Mouse (Mus musculus) neural tube, embryonic 14.5 days (tissue): ENCODE measurements around the gene Plekha4. TPM values are rescaled to one million over a fixed set of nuclear protein-coding genes. Genes with fewer than 3 reads are reported as not detected.

Experiments used
- ATAC-seq: fragments of 200-750 bp; cut with Nextera tagmentation; 2 replicates; pipeline ENCODE4 v1.8.0; 2017; ENCODE audit warnings: low read depth, mild to moderate bottlenecking, moderate TSS enrichment, moderate library complexity
- H3K27ac ChIP-seq: fragments of 300-500 bp; sonication (generic); 2 replicates; pipeline ENCODE4 v1.5.1; 2014; ENCODE audit warnings: low read depth, mild to moderate bottlenecking, control low read depth, low read length, moderate library complexity, mixed read lengths
- H3K27me3 ChIP-seq: fragments of 300-500 bp; sonication (generic); 2 replicates; pipeline ENCODE4 v1.6.1; 2014; ENCODE audit warnings: low read length; ENCODE audit not compliant: control insufficient read depth, insufficient read depth
- H3K36me3 ChIP-seq: fragments of 300-500 bp; sonication (generic); 2 replicates; pipeline ENCODE4 v1.6.1; 2014; ENCODE audit warnings: low read length, mixed read lengths; ENCODE audit not compliant: control insufficient read depth, insufficient read depth
- H3K4me1 ChIP-seq: fragments of 300-500 bp; sonication (generic); 2 replicates; pipeline ENCODE4 v1.6.1; 2014; ENCODE audit warnings: low read length; ENCODE audit not compliant: control insufficient read depth, insufficient read depth
- H3K4me2 ChIP-seq: fragments of 300-500 bp; sonication (generic); 2 replicates; pipeline ENCODE4 v1.6.1; 2014; ENCODE audit warnings: mild to moderate bottlenecking, low read depth, low read length, control low read depth
- H3K4me3 ChIP-seq: fragments of 300-500 bp; sonication (generic); 2 replicates; pipeline ENCODE4 v1.5.1; 2014; ENCODE audit warnings: low read depth, low read length, control low read depth, mixed read lengths
- H3K9ac ChIP-seq: fragments of 300-500 bp; sonication (generic); replicated peaks from 2 replicates; pipeline ENCODE4 v1.6.1; 2014; ENCODE audit warnings: low read depth, mild to moderate bottlenecking, control low read depth, low read length, mixed read lengths
- H3K9me3 ChIP-seq: fragments of 300-500 bp; sonication (generic); 2 replicates; pipeline ENCODE4 v1.6.1; 2016; ENCODE audit warnings: low read length; ENCODE audit not compliant: control insufficient read depth
- WGBS: fragments of 180-500 bp; shearing (Covaris S2); extraction: QIAGEN DNeasy Blood & Tissue Kit; methylation state at CpG from one replicate; pipeline ENCODE4 v1.1.7; 2014; 5-methylcytosine and 5-hydroxymethylcytosine counted together
- polyA plus RNA-seq: library from polyadenylated mRNA; unstranded; fragments of >200 nt; fragmentation: Nextera tagmentation; extraction: Ambion mirVana; gene quantifications from 2 replicates; pipeline ENCODE4 v1.2.1, GENCODE M21; 2014

The Plekha4 gene
- polyA plus RNA-seq, 1 experiment from 2014 or later, result 0.54 TPM

DNA sequence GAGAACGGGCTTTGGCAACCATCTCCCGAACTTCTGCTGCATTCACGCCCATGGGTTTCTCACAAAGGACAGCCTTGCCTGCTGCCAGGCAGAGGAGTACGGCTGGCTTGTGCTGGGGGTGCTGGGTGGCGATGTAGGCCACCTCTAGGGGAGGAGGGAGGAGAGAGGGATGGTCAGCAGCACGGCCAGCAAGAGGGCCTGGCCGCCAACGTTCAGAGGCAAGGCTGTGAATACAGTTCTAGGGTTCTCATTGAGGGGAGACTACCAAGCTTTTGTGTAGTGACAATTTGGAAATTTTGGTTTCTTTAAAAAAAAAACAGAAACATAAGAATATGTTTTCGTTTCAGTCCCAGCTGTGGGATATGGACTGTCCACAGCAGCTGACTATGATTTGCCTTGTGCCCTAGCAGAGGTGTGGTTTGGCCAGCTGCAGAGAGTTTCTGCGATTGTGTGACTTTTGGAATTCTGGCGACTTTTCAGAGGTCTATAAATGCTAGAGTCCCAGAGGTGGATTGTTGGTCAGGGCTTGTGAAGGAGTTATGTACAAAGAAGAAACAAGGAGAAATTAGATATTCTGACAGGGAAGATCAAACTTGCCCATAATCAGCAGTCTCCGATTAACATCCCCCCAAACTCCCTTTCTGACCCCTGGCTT, 39.2 kb upstream of the Plekha4 start, which contains the start of gene Gm45808:
Gm45808 (minus strand) TSS at position 51 of the 655 bp plus-strand sequence.
- no peak within 1 kb of the TSS for H3K4me3 ChIP-seq
- H3K9ac ChIP-seq, result no peak within 1 kb of the TSS
- H3K27ac ChIP-seq, result no peak within 1 kb of the TSS
- WGBS, result 82% methylated on average over 12 of the region's 12 CpGs
- no peaks in the 10 kb centered on the region for H3K27me3 ChIP-seq
- no peak for ATAC-seq
- H3K4me2 ChIP-seq, result no peak within 1 kb of the TSS
- H3K36me3 ChIP-seq, result no peaks in the 10 kb centered on the region
- H3K4me1 ChIP-seq, result peaks cover 4% of the 10 kb centered on the region; the same call in 1 of the 2 replicates
- no peaks in the 10 kb centered on the region for H3K9me3 ChIP-seq

GRCm38 (mm10) chr7:45487861-45488292, 38.3 kb upstream of the Plekha4 start:
- Histone ChIP-seq H3K9me3 (no peaks in the 10 kb centered on the region), H3K9ac (peak overlapping the region; percentile 44; the same call in 1 of the 2 replicates), H3K36me3 (0 out of 2 replicates have a peak, but pooled peaks cover 2% of the 10 kb centered on the region), H3K4me3 (peak overlapping the region; percentile 31; the same call in 1 of the 2 replicates), H3K4me1 (peaks cover 4% of the 10 kb centered on the region; the same call in 1 of the 2 replicates), H3K27ac (peak overlapping the region; percentile 74), H3K27me3 (no peaks in the 10 kb centered on the region), H3K4me2 (peak overlapping the region; percentile 53)
- ATAC-seq, result peak; percentile 55
- 25% methylated on average over 11 of the region's 11 CpGs for WGBS

DNA sequence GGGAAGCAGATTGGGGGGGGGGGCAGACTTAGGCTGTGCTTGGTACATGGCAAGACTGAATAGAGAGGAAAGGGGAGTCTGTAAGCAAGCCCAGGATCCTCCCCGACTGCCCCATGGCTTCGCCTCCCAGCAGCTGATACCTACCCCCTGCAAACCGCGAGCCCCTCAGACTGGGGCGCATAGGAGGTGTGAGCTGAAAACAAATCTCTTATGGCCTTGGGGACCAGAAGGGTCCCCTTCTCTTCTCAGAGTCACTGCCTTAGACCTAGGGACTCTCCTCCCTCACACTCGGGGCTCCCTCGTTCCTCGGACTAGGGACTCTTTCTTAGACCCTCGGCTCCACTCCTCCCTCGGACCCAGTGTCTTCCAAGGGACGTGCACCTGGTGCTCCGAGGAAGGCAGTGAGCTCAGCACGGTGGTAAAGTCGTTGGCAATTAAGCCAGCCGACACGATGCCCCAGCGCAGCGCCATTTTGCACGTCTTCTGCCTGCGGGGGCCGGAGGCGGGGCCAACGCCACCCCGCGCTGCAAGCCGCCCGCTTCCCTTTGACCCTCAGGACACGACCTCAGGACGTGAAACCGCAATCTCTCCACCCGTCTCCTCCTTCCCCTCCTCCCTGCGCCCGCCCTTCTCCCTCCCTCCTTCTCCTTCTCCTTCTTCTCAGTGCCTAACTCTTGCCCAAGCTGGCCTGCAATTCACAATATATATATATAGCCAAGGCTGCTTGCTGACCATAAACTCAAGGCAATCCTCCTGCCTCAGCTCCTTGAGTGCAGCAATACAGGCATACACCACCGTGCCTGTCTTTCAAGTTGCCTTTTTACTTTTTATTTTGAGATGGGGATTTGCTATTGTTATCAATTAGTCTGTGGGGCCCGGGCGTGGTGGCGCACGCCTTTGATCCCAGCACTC, 37.6 kb upstream of the Plekha4 start, which contains the start of gene Dhdh:
Dhdh (minus strand) TSS at position 513 of the 912 bp plus-strand sequence.
- Histone ChIP-seq H3K4me3 (peak within 1 kb of the TSS; percentile 31), H3K36me3 (0 out of 2 replicates have a peak, but pooled peaks cover 9% of the 10 kb centered on the region), H3K27me3 (no peaks in the 10 kb centered on the region), H3K4me2 (peak within 1 kb of the TSS; percentile 53), H3K9ac (peak within 1 kb of the TSS; percentile 44), H3K27ac (peak within 1 kb of the TSS; percentile 74), H3K9me3 (no peaks in the 10 kb centered on the region), H3K4me1 (peaks cover 4% of the 10 kb centered on the region; the same call in 1 of the 2 replicates)
- 9% methylated on average over 38 of the region's 38 CpGs for WGBS
- peak; percentile 50 for ATAC-seq

DNA sequence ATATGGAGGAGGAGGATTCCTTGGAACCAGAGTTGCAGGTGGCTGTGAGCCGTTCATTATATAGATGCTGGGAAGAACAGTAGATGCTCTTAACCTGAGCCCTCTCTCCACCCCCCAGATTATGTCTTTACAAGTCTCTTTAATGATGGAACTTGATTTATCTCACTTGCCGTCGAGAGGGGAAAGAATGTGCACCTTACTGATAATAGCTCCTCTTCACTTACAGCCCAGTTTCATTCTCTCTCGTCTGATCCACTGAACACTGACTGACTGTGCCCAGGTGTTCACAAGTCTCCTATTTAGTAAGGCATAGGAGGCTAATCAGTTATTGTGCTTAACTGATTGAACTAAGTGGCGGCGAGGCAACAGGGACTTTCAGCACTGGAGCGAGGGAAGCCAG, 36.6 kb upstream of the Plekha4 start:
- Histone ChIP-seq H3K4me2 (no peak overlapping the region), H3K36me3 (peaks cover 18% of the 10 kb centered on the region), H3K4me1 (peaks cover 4% of the 10 kb centered on the region; the same call in 1 of the 2 replicates), H3K4me3 (no peak overlapping the region), H3K9me3 (no peaks in the 10 kb centered on the region), H3K27ac (no peak overlapping the region), H3K9ac (no peak overlapping the region), H3K27me3 (no peaks in the 10 kb centered on the region)
- no peak for ATAC-seq
- 59% methylated on average over 7 of the region's 7 CpGs for WGBS

DNA sequence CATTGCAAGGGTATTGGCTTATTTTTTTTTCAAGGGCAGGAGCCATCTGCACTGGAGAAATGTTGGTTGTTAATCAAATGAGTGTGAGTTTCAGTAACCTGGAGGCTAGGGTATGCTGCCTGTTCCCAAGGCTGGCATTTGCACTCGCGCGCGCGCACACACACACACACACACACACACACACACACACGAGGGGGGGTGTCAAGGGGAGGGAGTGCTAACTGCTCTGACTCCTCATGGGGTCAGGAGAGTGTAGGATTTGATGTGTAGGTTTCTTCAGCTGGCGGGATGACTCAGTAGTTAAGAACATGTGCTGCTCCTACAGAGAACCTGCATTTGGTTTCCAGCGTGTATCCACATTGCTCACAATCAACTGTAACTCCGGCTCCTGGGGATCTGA, 35.3 kb upstream of the Plekha4 start:
- H3K9ac ChIP-seq, result no peak overlapping the region
- 21% methylated on average over 9 of the region's 9 CpGs for WGBS
- no peak overlapping the region for H3K27ac ChIP-seq

GRCm38 (mm10) chr7:45491264-45491663, 34.9 kb upstream of the Plekha4 start:
- peaks cover 30% of the 10 kb centered on the region for H3K36me3 ChIP-seq
- H3K27me3 ChIP-seq, result no peaks in the 10 kb centered on the region
- 11% methylated on average over 3 of the region's 3 CpGs for WGBS
- no peak overlapping the region; the same call in 1 of the 2 replicates for H3K9ac ChIP-seq
- no peak for ATAC-seq
- H3K4me1 ChIP-seq, result peaks cover 4% of the 10 kb centered on the region; the same call in 1 of the 2 replicates
- no peaks in the 10 kb centered on the region for H3K9me3 ChIP-seq
- H3K4me2 ChIP-seq, result no peak overlapping the region
- no peak overlapping the region for H3K4me3 ChIP-seq
- H3K27ac ChIP-seq, result no peak overlapping the region

More for the DNA sequence above, 35.3 kb upstream of the Plekha4 start:
- H3K4me2 ChIP-seq, result no peak overlapping the region
- no peaks in the 10 kb centered on the region for H3K27me3 ChIP-seq
- no peak overlapping the region for H3K4me3 ChIP-seq
- peaks cover 4% of the 10 kb centered on the region; the same call in 1 of the 2 replicates for H3K4me1 ChIP-seq
- H3K36me3 ChIP-seq, result peaks cover 26% of the 10 kb centered on the region
- no peaks in the 10 kb centered on the region for H3K9me3 ChIP-seq
- ATAC-seq, result peak; percentile 28; the same call in 1 of the 2 replicates

DNA sequence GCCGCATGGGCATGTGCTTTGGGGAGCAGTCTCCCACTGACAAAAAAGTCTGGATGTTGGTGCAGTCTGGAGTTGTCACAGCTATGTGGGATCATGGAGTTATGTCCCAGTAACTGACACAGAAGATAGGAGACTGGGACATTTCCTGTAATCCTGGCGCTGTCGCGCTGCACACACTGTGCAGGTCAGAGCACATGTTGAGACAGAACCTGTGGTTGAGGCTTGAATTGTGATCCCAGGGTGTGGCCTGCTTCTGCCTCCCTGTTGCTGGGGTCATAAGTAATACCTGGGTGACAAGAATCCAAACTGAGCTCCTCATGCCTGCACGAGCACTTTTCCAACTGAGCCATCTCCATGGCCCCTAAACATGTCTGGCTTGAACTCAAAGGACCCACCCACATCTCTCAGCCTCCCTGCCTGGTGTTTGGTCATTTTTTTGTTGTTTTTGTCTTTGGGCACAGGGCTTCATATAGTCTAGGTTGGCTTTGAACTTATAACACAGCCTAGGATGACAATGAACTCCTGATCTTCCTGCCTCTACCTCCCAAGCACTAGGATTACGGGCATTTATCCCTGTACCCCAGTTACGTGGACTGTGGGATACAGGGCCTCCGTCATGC, 33.8 kb upstream of the Plekha4 start:
- WGBS, result 96% methylated on average over 8 of the region's 8 CpGs
- Histone ChIP-seq H3K27ac (no peak overlapping the region), H3K9ac (no peak overlapping the region), H3K4me1 (peaks cover 4% of the 10 kb centered on the region; the same call in 1 of the 2 replicates), H3K27me3 (no peaks in the 10 kb centered on the region), H3K4me2 (no peak overlapping the region), H3K4me3 (no peak overlapping the region), H3K36me3 (peaks cover 36% of the 10 kb centered on the region), H3K9me3 (no peaks in the 10 kb centered on the region)
- no peak for ATAC-seq

- H3K27ac ChIP-seq, result no peak overlapping the region
- no peak overlapping the region for H3K4me2 ChIP-seq
- H3K27me3 ChIP-seq, result no peaks in the 10 kb centered on the region
- H3K9me3 ChIP-seq, result no peaks in the 10 kb centered on the region
- 94% methylated on average over 5 of the region's 5 CpGs for WGBS
- no peak for ATAC-seq
- H3K4me1 ChIP-seq, result peaks cover 4% of the 10 kb centered on the region; the same call in 1 of the 2 replicates
- peaks cover 41% of the 10 kb centered on the region for H3K36me3 ChIP-seq
- H3K9ac ChIP-seq, result no peak overlapping the region
- no peak overlapping the region for H3K4me3 ChIP-seq
These were observed 33.2 kb upstream of the Plekha4 start for GRCm38 (mm10) chr7:45492951-45493350.
